Mouse (Mus musculus): Measurements from ENCODE around the gene Foxd2.
A peak's percentile ranks its signal among the peaks of the same experiment; 100 is the strongest.

Foxd2 gene

DNA sequence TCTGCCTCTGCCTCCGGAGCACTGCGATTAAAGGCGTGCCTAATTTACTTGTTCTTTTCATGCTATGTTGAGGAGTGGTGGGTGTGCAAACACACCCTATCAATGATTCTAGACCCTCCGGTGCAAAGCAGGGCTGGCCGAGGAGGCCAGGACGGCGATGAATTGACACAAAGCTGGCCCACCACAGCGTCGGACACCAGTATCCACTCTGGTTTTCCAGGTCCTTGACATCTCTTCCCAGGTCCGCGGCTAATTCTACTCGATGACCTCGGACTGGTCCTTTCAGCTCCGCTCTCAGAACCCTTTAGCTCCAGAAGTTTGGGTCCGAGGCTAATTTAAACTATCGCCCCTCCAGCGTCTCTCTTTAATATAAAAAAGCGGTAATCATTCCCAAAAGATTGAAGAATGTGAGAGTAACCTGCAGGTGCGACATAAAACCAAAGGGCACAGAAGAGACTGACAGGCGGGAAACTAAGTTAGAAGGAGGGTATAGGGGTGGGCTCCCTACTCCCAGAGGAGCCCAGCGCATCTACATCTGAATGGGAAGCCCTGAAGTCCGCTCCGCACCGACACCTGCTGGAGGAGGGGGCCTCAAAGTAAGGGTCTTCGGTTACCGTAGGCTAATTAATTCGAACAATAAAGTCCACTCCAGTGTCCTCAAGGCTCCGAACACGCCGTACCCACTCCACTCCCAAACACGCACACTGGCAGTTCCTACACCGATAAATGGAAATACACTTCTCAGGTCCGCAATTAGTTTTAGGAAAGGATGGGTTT is 7.6 kb downstream of the Foxd2 start:
- H3K27me3 ChIP-seq (ENCODE audit: insufficient read depth, low read length): peaks cover 96% of the 10 kb centered on the region
- peaks cover 35% of the 10 kb centered on the region for H3K4me1 ChIP-seq (replicated peaks; ENCODE audit: low read depth, low read length)
- TF ChIP-seq POU5F1 (IDR thresholded peaks at IDR 0.05; ENCODE audit: borderline replicate concordance, low read length): peak; percentile 48; the same call in 1 of the 2 replicates
- TF ChIP-seq NANOG (IDR thresholded peaks at IDR 0.05; ENCODE audit: borderline replicate concordance, low read length): no peak
- no peak; the same call in 1 of the 2 replicates for TF ChIP-seq CTCF (conservative IDR thresholded peaks at IDR 0.05; ENCODE audit: low read length)
- H3K36me3 ChIP-seq (ENCODE audit: insufficient read depth, low read length): no peaks in the 10 kb centered on the region
- peak overlapping the region; percentile 52 for H3K4me3 ChIP-seq (replicated peaks; ENCODE audit: low read length)
- no peaks in the 10 kb centered on the region for H3K9me3 ChIP-seq (ENCODE audit: low read length)

DNA sequence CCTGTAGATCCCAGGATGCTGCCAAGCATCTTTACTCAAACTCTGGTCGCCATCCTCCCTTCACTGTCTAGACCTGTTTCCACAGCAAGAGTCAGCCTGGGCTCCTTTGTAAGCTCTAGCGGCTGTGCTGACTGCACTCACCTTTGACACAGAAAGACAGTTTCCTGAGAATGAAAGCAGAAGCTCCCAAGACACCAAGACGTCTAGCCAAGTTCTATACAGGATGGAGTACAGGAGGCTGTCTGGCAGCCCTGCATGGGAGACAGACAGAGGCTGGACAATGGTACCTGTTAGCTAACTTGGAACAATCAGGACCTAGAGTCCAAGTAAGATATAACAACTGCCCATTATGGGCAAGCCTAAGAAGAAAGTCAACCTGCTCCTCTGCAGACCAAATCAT is 8.8 kb downstream of the Foxd2 start:
- Histone ChIP-seq H3K36me3 (ENCODE audit: insufficient read depth, low read length) (no peaks in the 10 kb centered on the region), H3K4me3 (replicated peaks; ENCODE audit: low read length) (no peak overlapping the region), H3K4me1 (replicated peaks; ENCODE audit: low read depth, low read length) (peaks cover 35% of the 10 kb centered on the region), H3K27me3 (ENCODE audit: insufficient read depth, low read length) (peaks cover 93% of the 10 kb centered on the region), H3K9me3 (ENCODE audit: low read length) (no peaks in the 10 kb centered on the region)
- TF ChIP-seq CTCF (conservative IDR thresholded peaks at IDR 0.05; ENCODE audit: low read length): no peak
- TF ChIP-seq NANOG (IDR thresholded peaks at IDR 0.05; ENCODE audit: borderline replicate concordance, low read length): no peak
- no peak for TF ChIP-seq POU5F1 (IDR thresholded peaks at IDR 0.05; ENCODE audit: borderline replicate concordance, low read length)

DNA sequence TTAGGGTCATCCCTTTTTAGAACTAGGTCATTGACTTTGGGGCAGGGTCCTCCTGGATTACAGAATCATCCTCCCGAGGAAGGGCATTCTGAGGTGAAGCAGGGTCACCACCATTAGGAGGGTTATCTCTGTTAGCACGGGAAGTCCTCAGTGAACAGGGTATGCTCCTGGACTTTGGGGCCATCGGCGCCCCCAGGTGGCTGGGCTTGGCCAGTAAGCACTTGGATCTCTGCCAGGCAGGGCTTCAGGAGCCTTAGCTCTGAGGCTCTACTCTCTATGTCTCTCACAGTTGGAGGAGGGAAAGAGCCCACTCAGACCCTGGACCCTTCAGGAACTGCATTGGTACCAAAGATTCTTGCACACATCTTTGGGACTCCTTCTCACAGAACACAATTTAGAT is 10.8 kb downstream of the Foxd2 start:
- peaks cover 80% of the 10 kb centered on the region for H3K27me3 ChIP-seq (ENCODE audit: insufficient read depth, low read length)
- H3K4me3 ChIP-seq (replicated peaks; ENCODE audit: low read length): no peak overlapping the region
- peaks cover 27% of the 10 kb centered on the region for H3K4me1 ChIP-seq (replicated peaks; ENCODE audit: low read depth, low read length)
- H3K36me3 ChIP-seq (ENCODE audit: insufficient read depth, low read length): no peaks in the 10 kb centered on the region
- TF ChIP-seq CTCF (conservative IDR thresholded peaks at IDR 0.05; ENCODE audit: low read length) (peak; percentile 23), NANOG (IDR thresholded peaks at IDR 0.05; ENCODE audit: borderline replicate concordance, low read length) (no peak), POU5F1 (IDR thresholded peaks at IDR 0.05; ENCODE audit: borderline replicate concordance, low read length) (no peak)
- H3K9me3 ChIP-seq (ENCODE audit: low read length): no peaks in the 10 kb centered on the region

GRCm38 (mm10) chr4:114882232-114882631 is 26.4 kb downstream of the Foxd2 start:
- Histone ChIP-seq H3K36me3 (ENCODE audit: insufficient read depth, low read length) (no peaks in the 10 kb centered on the region), H3K4me1 (replicated peaks; ENCODE audit: low read depth, low read length) (0 out of 2 replicates have a peak, but pooled peaks cover 3% of the 10 kb centered on the region), H3K4me3 (replicated peaks; ENCODE audit: low read length) (no peak overlapping the region), H3K27me3 (ENCODE audit: insufficient read depth, low read length) (peaks cover 14% of the 10 kb centered on the region), H3K9me3 (ENCODE audit: low read length) (no peaks in the 10 kb centered on the region)
- TF ChIP-seq CTCF (conservative IDR thresholded peaks at IDR 0.05; ENCODE audit: low read length) (no peak), POU5F1 (IDR thresholded peaks at IDR 0.05; ENCODE audit: borderline replicate concordance, low read length) (no peak), NANOG (IDR thresholded peaks at IDR 0.05; ENCODE audit: borderline replicate concordance, low read length) (no peak)

DNA sequence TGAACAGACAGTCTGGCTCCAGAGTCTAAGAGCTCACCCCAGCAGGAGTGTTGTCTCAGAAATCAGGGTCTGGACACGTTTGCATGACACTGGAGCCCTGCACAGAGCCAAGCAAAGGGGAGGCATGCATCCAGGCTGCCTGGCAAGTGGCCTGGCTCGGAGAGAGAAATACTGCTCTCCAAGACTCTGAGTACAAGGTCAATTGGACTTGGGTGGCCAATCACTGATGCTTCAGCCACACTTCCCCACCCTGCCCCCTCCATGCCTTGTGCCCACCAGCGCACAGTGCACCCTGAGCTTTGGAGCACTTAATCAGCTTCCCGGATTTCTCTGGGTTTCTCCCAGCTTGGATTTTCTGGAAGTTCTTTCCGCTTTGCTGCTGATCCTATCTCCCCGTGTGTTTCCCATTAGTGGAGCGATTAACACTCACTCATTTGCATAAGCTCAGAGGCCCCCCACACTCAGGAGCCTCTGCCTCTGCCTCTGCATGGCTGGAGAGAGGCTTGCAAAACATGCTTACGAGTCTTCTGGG is 32.2 kb downstream of the Foxd2 start:
- peaks cover 15% of the 10 kb centered on the region for H3K4me1 ChIP-seq (replicated peaks; ENCODE audit: low read depth, low read length)
- H3K4me3 ChIP-seq (replicated peaks; ENCODE audit: low read length): peak overlapping the region; percentile 43
- H3K36me3 ChIP-seq (ENCODE audit: insufficient read depth, low read length): no peaks in the 10 kb centered on the region
- TF ChIP-seq POU5F1 (IDR thresholded peaks at IDR 0.05; ENCODE audit: borderline replicate concordance, low read length) (peak; percentile 18; the same call in 1 of the 2 replicates), NANOG (IDR thresholded peaks at IDR 0.05; ENCODE audit: borderline replicate concordance, low read length) (no peak; the same call in 1 of the 2 replicates)
- no peaks in the 10 kb centered on the region for H3K9me3 ChIP-seq (ENCODE audit: low read length)
- H3K27me3 ChIP-seq (ENCODE audit: insufficient read depth, low read length): peaks cover 9% of the 10 kb centered on the region; the same call in 1 of the 2 replicates

DNA sequence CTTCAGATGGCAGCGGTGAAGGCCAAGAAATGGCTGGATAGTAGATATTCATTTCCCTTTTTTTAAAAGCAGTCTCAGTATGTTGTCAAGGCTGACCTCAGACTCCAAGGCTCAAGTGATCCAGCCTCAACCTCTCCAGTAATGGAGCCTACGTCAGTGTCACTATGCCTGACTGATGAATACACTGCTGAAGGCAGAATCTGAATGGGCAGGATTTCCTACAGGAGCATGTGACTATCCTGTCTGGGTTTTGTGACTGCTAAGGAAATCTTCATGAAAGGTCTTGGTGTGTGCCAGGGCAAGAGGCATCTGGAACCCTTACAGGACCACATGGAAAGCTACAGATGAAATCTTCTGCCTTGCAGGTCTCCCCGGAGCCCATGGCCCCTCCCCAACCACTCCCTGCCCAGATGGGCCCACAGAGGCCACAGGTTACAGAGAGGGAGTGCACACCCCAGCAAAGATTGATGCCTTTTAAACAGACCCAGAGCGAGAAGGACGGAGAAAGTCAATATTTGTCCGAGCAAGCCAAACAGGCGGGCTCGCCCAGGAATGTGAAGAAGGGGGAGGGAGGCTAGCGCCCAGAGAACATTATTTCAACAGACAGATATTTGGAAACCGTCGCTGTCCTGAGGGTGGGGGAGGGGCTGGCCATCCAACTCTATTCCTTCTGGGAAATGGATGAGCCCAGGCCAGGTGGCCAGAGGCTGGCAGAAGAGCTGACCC is 38.7 kb downstream of the Foxd2 start:
- H3K27me3 ChIP-seq (ENCODE audit: insufficient read depth, low read length): peaks cover 40% of the 10 kb centered on the region
- H3K36me3 ChIP-seq (ENCODE audit: insufficient read depth, low read length): no peaks in the 10 kb centered on the region
- no peak overlapping the region for H3K4me3 ChIP-seq (replicated peaks; ENCODE audit: low read length)
- H3K9me3 ChIP-seq (ENCODE audit: low read length): no peaks in the 10 kb centered on the region
- H3K4me1 ChIP-seq (replicated peaks; ENCODE audit: low read depth, low read length): peaks cover 16% of the 10 kb centered on the region
- TF ChIP-seq NANOG (IDR thresholded peaks at IDR 0.05; ENCODE audit: borderline replicate concordance, low read length): no peak
- TF ChIP-seq POU5F1 (IDR thresholded peaks at IDR 0.05; ENCODE audit: borderline replicate concordance, low read length): no peak
- no peak for TF ChIP-seq CTCF (conservative IDR thresholded peaks at IDR 0.05; ENCODE audit: low read length)

GRCm38 (mm10) chr4:114863166-114863565 is 45.5 kb downstream of the Foxd2 start:
- Histone ChIP-seq H3K36me3 (ENCODE audit: insufficient read depth, low read length) (no peaks in the 10 kb centered on the region), H3K9me3 (ENCODE audit: low read length) (no peaks in the 10 kb centered on the region), H3K4me3 (replicated peaks; ENCODE audit: low read length) (no peak overlapping the region), H3K4me1 (replicated peaks; ENCODE audit: low read depth, low read length) (peaks cover 8% of the 10 kb centered on the region), H3K27me3 (ENCODE audit: insufficient read depth, low read length) (peaks cover 61% of the 10 kb centered on the region)
- TF ChIP-seq NANOG (IDR thresholded peaks at IDR 0.05; ENCODE audit: borderline replicate concordance, low read length): no peak
- TF ChIP-seq POU5F1 (IDR thresholded peaks at IDR 0.05; ENCODE audit: borderline replicate concordance, low read length): no peak
- TF ChIP-seq CTCF (conservative IDR thresholded peaks at IDR 0.05; ENCODE audit: low read length): no peak

DNA sequence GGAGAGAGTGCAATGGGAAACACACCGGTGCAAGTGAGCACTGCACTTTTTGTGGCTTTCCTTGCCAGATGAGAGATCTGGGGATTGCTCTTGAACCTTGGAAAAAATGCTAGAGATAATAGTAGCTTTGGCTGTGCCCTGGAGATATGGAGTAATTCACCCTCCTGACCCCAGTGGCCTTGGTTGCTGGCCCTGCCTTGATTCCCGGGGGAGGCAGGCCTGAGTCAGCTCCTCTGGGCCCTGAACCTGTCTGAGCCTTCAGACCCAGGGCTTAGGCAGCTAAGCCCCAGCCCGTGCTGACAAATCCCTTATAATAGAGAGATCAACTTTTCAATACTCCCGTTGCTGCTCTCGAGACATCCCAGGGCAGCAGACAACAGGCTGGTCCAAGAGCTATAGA is 50.2 kb downstream of the Foxd2 start:
- no peaks in the 10 kb centered on the region for H3K9me3 ChIP-seq (ENCODE audit: low read length)
- peaks cover 46% of the 10 kb centered on the region for H3K27me3 ChIP-seq (ENCODE audit: insufficient read depth, low read length)
- H3K36me3 ChIP-seq (ENCODE audit: insufficient read depth, low read length): no peaks in the 10 kb centered on the region
- no peak for TF ChIP-seq NANOG (IDR thresholded peaks at IDR 0.05; ENCODE audit: borderline replicate concordance, low read length)
- TF ChIP-seq POU5F1 (IDR thresholded peaks at IDR 0.05; ENCODE audit: borderline replicate concordance, low read length): no peak
- H3K4me1 ChIP-seq (replicated peaks; ENCODE audit: low read depth, low read length): no peaks in the 10 kb centered on the region
- H3K4me3 ChIP-seq (replicated peaks; ENCODE audit: low read length): no peak overlapping the region
